Mouse (Mus musculus): ENCODE data around the gene Prr14l. TPM values are rescaled to one million over a fixed set of nuclear protein-coding genes. Genes with fewer than 3 reads are reported as not detected.
A peak's percentile ranks its signal among the peaks of the same experiment; 100 is the strongest.
"Not testable (repeated sequence)": the region's sequence is repeated elsewhere in the genome, so short reads cannot be mapped to it uniquely, and the experiment has no call there.

Gene Prr14l
- polyA plus RNA-seq, 1 experiment from 2014 or later: 18.9 TPM

DNA sequence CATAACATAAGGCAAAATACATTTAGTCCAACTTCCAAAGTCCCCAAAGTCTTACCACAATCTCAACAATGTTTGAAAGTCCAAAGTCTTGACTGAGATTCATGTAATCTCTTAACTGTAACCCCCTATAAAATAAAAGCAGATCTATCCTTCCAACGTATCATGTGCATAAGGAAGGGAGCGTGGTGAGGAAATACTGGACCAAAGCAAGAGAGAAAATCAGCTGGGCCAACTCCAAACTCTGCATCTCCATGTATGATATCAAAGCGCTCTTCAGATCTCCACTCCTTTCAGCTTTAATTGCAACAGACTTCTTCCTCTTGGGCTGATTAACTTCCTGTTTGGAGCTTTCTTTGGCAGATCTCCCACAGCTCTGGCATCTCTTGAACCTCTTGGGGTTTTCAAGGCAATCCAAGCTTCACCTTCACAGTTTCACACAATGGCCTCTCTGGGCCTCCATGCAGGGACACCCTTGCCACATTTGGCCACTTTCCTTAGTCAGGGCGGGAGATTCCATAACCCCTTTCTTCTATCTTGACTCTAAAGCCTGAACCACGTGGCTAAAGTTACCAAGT is 92.4 kb downstream of the Prr14l start:
- Histone ChIP-seq H3K27me3 (ENCODE audit: insufficient read depth, low read length) (no peaks in the 10 kb centered on the region), H3K4me2 (no peak overlapping the region), H3K9me3 (ENCODE audit: low read depth, low read length) (no peaks in the 10 kb centered on the region), H3K4me3 (ENCODE audit: low read depth, low read length) (no peak overlapping the region), H3K27ac (ENCODE audit: low read depth) (no peak overlapping the region), H3K9ac (no peak overlapping the region), H3K4me1 (ENCODE audit: insufficient read depth) (no peaks in the 10 kb centered on the region), H3K36me3 (ENCODE audit: insufficient read depth) (peaks cover 15% of the 10 kb centered on the region)
- whole genome bisulfite sequencing: 80% methylated on average over 5 of the region's 5 CpGs
- ATAC-seq (ENCODE audit: insufficient read depth) (no peak), DNase-seq (peak; percentile 66)
- TF ChIP-seq CTCF (IDR thresholded peaks at IDR 0.05; ENCODE audit: low read depth): no peak

DNA sequence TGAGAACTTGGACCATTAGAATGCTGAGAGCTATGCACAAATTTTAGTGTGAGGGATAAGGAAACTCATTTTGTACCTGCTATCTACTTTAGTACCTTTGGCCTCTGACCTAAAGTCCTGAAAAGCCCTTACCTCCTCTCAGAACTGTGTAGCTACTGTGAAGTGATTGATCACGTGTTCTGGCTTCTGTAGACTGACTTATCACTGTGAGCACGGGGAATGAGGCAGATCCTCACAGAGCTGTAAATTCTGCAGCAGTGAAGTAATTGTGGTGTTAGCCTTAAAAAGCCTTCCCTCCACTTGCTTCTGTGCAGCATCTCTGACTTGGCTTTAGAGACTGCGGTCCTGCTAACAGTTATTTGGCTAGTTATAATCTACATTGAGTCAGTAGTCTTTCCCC is 93.3 kb downstream of the Prr14l start:
- no peak overlapping the region for H3K4me2 ChIP-seq
- ATAC-seq (ENCODE audit: insufficient read depth) (no peak), DNase-seq (no peak)
- H3K27ac ChIP-seq (ENCODE audit: low read depth): no peak overlapping the region
- WGBS: 63% methylated on average over 3 of the region's 3 CpGs
- no peaks in the 10 kb centered on the region for H3K27me3 ChIP-seq (ENCODE audit: insufficient read depth, low read length)
- H3K9ac ChIP-seq: no peak overlapping the region
- no peak for TF ChIP-seq CTCF (IDR thresholded peaks at IDR 0.05; ENCODE audit: low read depth)
- H3K4me1 ChIP-seq (ENCODE audit: insufficient read depth): no peaks in the 10 kb centered on the region
- H3K9me3 ChIP-seq (ENCODE audit: low read depth, low read length): no peaks in the 10 kb centered on the region
- H3K4me3 ChIP-seq (ENCODE audit: low read depth, low read length): no peak overlapping the region
- peaks cover 15% of the 10 kb centered on the region for H3K36me3 ChIP-seq (ENCODE audit: insufficient read depth)

DNA sequence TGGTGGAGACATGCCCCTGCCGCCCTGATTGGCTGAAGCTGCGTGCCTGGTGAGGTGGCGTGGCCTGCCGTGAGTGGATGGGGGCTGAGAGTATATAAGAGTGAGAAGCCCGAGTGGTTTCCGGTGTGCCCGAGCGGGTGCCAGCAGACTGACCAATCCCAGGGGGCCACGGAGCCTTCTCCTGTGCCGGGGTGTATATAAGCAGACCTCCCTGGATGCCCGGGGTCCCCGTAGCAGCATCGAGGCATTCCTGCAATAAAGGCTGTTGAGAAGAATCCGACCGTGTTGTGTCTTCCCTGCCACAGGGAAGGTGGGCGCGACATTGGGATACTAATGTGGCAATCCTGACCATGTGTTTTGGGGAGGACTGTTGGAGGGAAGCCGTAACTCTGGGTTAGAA is 93.7 kb downstream of the Prr14l start:
- WGBS: 97% methylated on average over 18 of the region's 18 CpGs
- H3K27me3 ChIP-seq (ENCODE audit: insufficient read depth, low read length): not testable (repeated sequence)

DNA sequence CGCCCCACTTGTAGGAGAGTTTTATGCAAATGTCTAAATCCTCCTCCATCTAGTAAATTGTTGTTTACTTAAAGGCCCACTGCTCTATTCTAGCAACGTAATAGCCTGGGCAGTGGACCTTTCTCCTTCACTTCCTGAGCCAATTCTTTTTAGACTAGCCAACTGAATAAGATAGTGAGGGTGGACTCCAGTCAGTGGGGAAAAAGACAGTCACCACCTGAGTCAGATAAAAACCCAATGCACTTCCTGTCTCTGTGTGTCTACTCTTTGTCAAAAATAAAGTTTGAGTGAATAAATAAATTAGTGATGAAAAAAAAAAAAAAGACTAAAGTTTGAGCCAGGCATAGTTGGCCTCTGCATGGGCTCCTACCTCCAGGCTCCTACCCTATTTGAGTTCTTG is 94.4 kb downstream of the Prr14l start:
- ATAC-seq (ENCODE audit: insufficient read depth) (no peak), DNase-seq (no peak)
- 65% methylated on average over 2 of the region's 2 CpGs for WGBS
- Histone ChIP-seq H3K4me3 (ENCODE audit: low read depth, low read length) (no peak overlapping the region), H3K9me3 (ENCODE audit: low read depth, low read length) (no peaks in the 10 kb centered on the region), H3K4me1 (ENCODE audit: insufficient read depth) (no peaks in the 10 kb centered on the region), H3K36me3 (ENCODE audit: insufficient read depth) (peaks cover 15% of the 10 kb centered on the region), H3K27ac (ENCODE audit: low read depth) (no peak overlapping the region), H3K27me3 (ENCODE audit: insufficient read depth, low read length) (no peaks in the 10 kb centered on the region), H3K9ac (no peak overlapping the region), H3K4me2 (no peak overlapping the region)
- no peak for TF ChIP-seq CTCF (IDR thresholded peaks at IDR 0.05; ENCODE audit: low read depth)

More for the DNA sequence above, 93.7 kb downstream of the Prr14l start:
- H3K36me3 ChIP-seq (ENCODE audit: insufficient read depth): peaks cover 15% of the 10 kb centered on the region
- H3K4me2 ChIP-seq; H3K9me3 ChIP-seq (ENCODE audit: low read depth, low read length); H3K4me1 ChIP-seq (ENCODE audit: insufficient read depth); H3K4me3 ChIP-seq (ENCODE audit: low read depth, low read length); H3K9ac ChIP-seq; ATAC-seq (ENCODE audit: insufficient read depth); H3K27ac ChIP-seq (ENCODE audit: low read depth); DNase-seq: not testable (repeated sequence)

DNA sequence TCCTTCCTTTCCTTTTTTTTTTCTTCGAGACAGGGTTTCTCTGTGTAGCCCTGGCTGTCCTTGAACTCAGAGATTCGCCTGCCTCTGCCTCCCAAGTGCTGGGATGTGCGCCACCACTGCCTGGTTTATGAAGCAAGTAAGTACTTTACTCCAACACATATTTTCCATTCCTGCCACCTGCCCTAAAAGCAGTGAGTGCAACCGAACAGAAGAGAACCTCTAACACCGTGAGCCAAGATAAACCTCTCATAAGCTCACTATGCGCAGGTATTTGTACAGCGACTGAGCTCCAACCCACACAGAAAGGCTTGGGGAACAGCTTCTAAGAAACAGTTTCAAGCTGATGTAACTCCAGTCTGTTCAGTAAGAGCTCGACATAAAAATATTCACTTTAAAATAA is 97.9 kb downstream of the Prr14l start:
- Histone ChIP-seq H3K36me3 (ENCODE audit: insufficient read depth) (no peaks in the 10 kb centered on the region), H3K9me3 (ENCODE audit: low read depth, low read length) (no peaks in the 10 kb centered on the region), H3K27me3 (ENCODE audit: insufficient read depth, low read length) (no peaks in the 10 kb centered on the region), H3K4me3 (ENCODE audit: low read depth, low read length) (no peak overlapping the region), H3K4me2 (no peak overlapping the region), H3K4me1 (ENCODE audit: insufficient read depth) (no peaks in the 10 kb centered on the region), H3K9ac (no peak overlapping the region), H3K27ac (ENCODE audit: low read depth) (no peak overlapping the region)
- 88% methylated on average over 8 of the region's 8 CpGs for whole genome bisulfite sequencing
- no peak for TF ChIP-seq CTCF (IDR thresholded peaks at IDR 0.05; ENCODE audit: low read depth)
- ATAC-seq (ENCODE audit: insufficient read depth) (no peak), DNase-seq (no peak)

DNA sequence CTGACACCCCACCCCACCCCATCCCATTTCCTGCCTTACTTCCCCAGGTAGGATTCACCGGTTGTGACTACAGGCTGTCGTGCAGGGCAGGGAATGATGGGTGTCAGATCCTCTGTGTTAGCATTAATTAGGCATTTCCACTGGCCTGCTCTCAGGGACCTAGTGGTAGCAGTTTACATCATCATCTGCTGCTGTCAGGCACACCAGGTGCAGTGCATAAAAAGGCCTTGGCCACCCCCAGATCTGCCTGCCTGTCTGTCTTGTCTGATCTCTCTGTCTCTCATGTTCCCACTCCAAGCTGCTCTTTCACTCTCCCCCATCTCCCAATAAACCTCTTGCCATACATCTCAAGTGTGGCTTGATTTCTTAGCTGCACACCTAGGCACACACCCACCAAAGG is 102.3 kb downstream of the Prr14l start:
- H3K36me3 ChIP-seq (ENCODE audit: insufficient read depth): no peaks in the 10 kb centered on the region
- no peak for TF ChIP-seq CTCF (IDR thresholded peaks at IDR 0.05; ENCODE audit: low read depth)
- H3K9me3 ChIP-seq (ENCODE audit: low read depth, low read length): no peaks in the 10 kb centered on the region
- ATAC-seq (ENCODE audit: insufficient read depth): no peak
- H3K27ac ChIP-seq (ENCODE audit: low read depth): no peak overlapping the region
- no peak overlapping the region for H3K4me3 ChIP-seq (ENCODE audit: low read depth, low read length)
- no peaks in the 10 kb centered on the region; the same call in 1 of the 2 replicates for H3K4me1 ChIP-seq (ENCODE audit: insufficient read depth)
- 52% methylated on average over 2 of the region's 2 CpGs for WGBS
- H3K9ac ChIP-seq: no peak overlapping the region
- DNase-seq: no peak
- H3K27me3 ChIP-seq (ENCODE audit: insufficient read depth, low read length): no peaks in the 10 kb centered on the region
- no peak overlapping the region for H3K4me2 ChIP-seq

DNA sequence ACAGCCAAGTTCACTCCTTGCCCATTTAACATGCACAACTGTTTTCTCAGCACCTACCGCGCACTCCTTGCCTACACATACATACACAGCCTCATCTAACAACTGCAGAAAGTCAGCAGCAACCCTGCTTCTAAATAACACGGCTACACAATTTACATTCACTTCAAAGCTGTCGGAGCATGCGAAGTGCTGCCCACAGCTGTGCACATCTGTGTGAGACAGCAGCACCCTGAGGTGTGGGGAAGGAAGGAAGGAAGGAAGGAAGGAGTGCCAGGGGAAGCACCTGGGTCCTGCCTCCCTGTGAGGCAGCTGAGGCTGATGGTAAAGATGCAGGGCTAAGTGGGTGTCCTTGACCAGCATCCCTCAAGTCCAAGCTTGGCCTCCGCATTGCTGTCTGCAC is 105.1 kb downstream of the Prr14l start:
- Histone ChIP-seq H3K4me1 (ENCODE audit: insufficient read depth) (peaks cover 6% of the 10 kb centered on the region), H3K27ac (ENCODE audit: low read depth) (no peak overlapping the region)
- DNase-seq: no peak

More for the DNA sequence above, 105.1 kb downstream of the Prr14l start:
- Histone ChIP-seq H3K27me3 (ENCODE audit: insufficient read depth, low read length) (no peaks in the 10 kb centered on the region), H3K9ac (no peak overlapping the region), H3K4me3 (ENCODE audit: low read depth, low read length) (no peak overlapping the region), H3K9me3 (ENCODE audit: low read depth, low read length) (no peaks in the 10 kb centered on the region), H3K36me3 (ENCODE audit: insufficient read depth) (no peaks in the 10 kb centered on the region), H3K4me2 (no peak overlapping the region)
- WGBS: 70% methylated on average over 6 of the region's 6 CpGs
- no peak for ATAC-seq (ENCODE audit: insufficient read depth)
- TF ChIP-seq CTCF (IDR thresholded peaks at IDR 0.05; ENCODE audit: low read depth): no peak

All from lung, embryonic 14.5 days (tissue).